Mouse (Mus musculus) lung, adult 2 months (tissue): ENCODE results near the gene Nlrp1a.

Source experiments
- CTCF ChIP-seq: fragments of 200-500 bp; IDR thresholded peaks from 2 replicates; pipeline ENCODE4 v1.5.1; 2011; ENCODE audit warnings: mild to moderate bottlenecking, low read length, control low read depth; ENCODE audit not compliant: insufficient read depth
- POLR2A ChIP-seq: fragments of 200-500 bp; IDR thresholded peaks from 2 replicates; pipeline ENCODE4 v1.6.1; 2011; ENCODE audit warnings: low read depth, mild to moderate bottlenecking, control low read depth, low read length, borderline replicate concordance; ENCODE audit errors: extremely low read depth

DNA sequence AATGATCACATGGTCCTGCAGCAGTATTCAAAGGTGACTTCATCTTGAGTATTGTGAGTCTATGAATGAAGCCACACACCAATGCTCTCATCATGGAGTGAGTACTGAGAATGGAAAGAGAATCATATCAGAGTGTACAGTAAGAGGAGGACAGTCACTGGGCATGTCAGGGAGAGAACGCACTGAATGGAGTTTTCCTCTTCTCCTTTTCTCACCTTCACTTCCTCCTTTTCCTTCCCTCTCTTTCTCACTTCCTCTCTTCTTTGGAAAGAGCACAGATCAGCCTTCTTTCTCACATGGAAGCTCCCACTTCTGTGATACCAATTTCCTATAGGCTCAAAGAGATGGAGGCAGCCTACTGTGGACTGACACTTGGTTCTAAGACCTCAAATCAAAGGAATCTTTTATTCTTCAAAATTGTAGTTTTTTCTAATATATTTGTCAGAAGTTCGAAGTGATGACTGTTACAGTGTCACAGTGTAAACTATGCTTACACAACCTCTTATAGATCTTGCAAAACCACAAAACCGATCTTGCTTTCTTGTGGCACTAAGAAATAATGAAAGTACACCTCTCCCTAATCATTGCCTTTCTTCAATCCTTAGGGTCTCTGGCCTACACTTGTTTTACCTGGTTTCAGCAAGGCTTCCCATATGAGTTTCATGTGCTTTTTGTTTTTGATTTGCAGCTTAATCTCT lies 15.1 kb upstream of the Nlrp1a start:
- TF ChIP-seq CTCF (no peak), POLR2A (no peak)
